In the genomic region with DNA sequence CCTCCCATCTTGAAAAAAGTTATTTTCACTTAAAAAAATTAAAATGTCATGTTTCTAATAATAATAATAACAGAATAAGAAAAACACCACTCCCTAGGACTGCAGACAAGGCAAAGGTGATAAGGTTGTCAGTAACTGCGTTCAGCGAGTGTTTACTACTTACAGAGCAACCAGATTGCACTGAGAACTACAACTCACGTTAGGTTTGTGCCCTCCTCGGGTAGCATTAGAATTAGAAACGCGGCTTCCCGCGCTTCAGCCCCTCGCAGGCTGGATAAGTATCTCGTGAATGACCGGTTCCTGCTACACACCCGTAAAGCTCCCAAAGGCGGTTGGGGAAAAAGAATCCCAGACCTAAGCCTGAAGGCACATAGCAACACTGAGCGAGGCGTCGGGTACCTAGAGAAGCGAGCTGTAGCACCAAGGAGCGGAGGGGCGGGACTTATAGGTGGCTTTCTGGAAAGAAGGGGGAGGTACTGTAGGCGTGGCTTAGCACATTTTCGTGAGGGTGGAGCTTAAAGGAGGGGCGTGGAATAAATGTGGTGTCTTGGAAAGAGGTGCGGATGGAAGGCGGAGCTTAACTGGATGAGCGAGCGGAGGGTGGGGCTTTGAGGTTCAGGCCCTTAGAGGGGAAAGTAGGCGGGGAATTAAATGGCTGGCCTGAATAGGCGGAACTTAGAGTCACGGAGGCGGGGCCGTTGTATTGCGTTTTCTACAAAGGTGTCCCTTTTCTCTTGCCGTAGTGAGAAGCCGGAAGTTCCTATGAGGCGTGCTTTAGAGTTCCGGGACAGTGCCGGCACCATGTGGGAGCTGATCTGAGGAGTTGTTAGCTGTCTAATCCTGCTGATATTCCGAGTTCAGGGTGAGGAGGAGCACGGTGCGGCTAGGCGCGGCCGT, we compare ENCODE assay signal across 8 mouse cellular contexts. TPM values are rescaled to one million over a fixed set of nuclear protein-coding genes. Genes with fewer than 3 reads are reported as not detected.
DNase-seq lines count a peak whose midpoint lies in the region; ATAC-seq lines count a peak whose summit lies in the region.

TSS of gene Heatr1 (plus strand) at position 419 of the 897 bp plus-strand sequence.

- ATAC-seq in hematopoietic stem cell, adult 5-6 weeks (replicated peaks in 1 of 2; ENCODE audit: insufficient read depth in 1 of 2, low FRiP score in 2 of 2, low TSS enrichment in 1 of 2, low read depth in 1 of 2, poor library complexity in 2 of 2, severe bottlenecking in 2 of 2): peak; percentile 93 to 96
- peak; percentile 98 for ATAC-seq in lung, embryonic 16.5 days (ENCODE audit: low read depth)

- H3K4me3 ChIP-seq in lung, embryonic 16.5 days (ENCODE audit: low read length): peak within 1 kb of the TSS; percentile 97

- 0 out of 2 replicates have a peak, but pooled peaks cover 3% of the 10 kb centered on the region for H3K36me3 ChIP-seq in lung, embryonic 16.5 days (ENCODE audit: control insufficient read depth, insufficient read depth, low read length)

- DNase-seq in MEL-GATA-1-ER (ENCODE audit: extremely low read depth, low read depth): peak; percentile 96
- peak; percentile 95 for DNase-seq in cerebellum, adult 8-10 months
- DNase-seq in forelimb bud, embryonic 11.5 days (ENCODE audit: low read depth, low spot score): peak; percentile 99
- DNase-seq in layer of hippocampus, adult 9-10 months (ENCODE audit: low spot score): peak; percentile 91
- peak; percentile 79 for DNase-seq in ovary, postnatal 10 days (ENCODE audit: low spot score)
- peak; percentile 94 to 95 for DNase-seq in thymus, postnatal 10 days (ENCODE audit: low spot score in 2 of 2)

- peaks cover 7% of the 10 kb centered on the region for H3K4me1 ChIP-seq in lung, embryonic 16.5 days (replicated peaks; ENCODE audit: control insufficient read depth, insufficient read depth, low read length)

- no peaks in the 10 kb centered on the region for H3K9me3 ChIP-seq in lung, embryonic 16.5 days (ENCODE audit: control insufficient read depth, low read length)

- peak within 1 kb of the TSS; percentile 56; the same call in 1 of the 2 replicates for H3K27ac ChIP-seq in lung, embryonic 16.5 days (ENCODE audit: low read length)

- H3K9ac ChIP-seq in lung, embryonic 16.5 days (ENCODE audit: low read length): peak within 1 kb of the TSS; percentile 75

- no peaks in the 10 kb centered on the region for H3K27me3 ChIP-seq in lung, embryonic 16.5 days (ENCODE audit: control insufficient read depth, insufficient read depth, low read depth, low read length)

- under 1% methylated on average over 43 of the region's 43 CpGs for WGBS in lung, embryonic 16.5 days

- peak within 1 kb of the TSS; percentile 96 for H3K4me2 ChIP-seq in lung, embryonic 16.5 days (ENCODE audit: low read depth, low read length)

RNA-seq across cellular contexts. Expression of gene Heatr1, which starts in this region (rescaled TPM):
- total RNA-seq in hematopoietic stem cell, adult 5-6 weeks (2017): 77.2 and 90.0 TPM in 2 replicates
- polyA plus RNA-seq in lung, embryonic 16.5 days (2015; fragmentation: Nextera tagmentation; extraction: Ambion mirVana): 12.1 and 14.6 TPM in 2 replicates

Comparison
In these comparisons a context has a peak if more than half of its experiments do, and no peak if none do; other contexts are left out.
1. Peak in every context shown above with its lines: DNase-seq, ATAC-seq, H3K4me3 ChIP-seq and H3K27ac ChIP-seq.